Mouse (Mus musculus) bone marrow, adult 2 months (tissue): ENCODE results near the gene Uqcc1.

Source experiments
- CTCF ChIP-seq: fragments of 200-500 bp; IDR thresholded peaks from 2 replicates; pipeline ENCODE4 v1.5.1; 2011; ENCODE audit warnings: low read length, control low read depth; ENCODE audit not compliant: control insufficient read depth, insufficient read depth
- POLR2A ChIP-seq: fragments of 200-500 bp; IDR thresholded peaks from 2 replicates; pipeline ENCODE4 v1.6.1; 2011; ENCODE audit warnings: low read depth, mild to moderate bottlenecking, control low read depth, low read length, borderline replicate concordance; ENCODE audit not compliant: control insufficient read depth

GRCm38 (mm10) chr2:155868320-155868719, 61.8 kb downstream of the Uqcc1 start:
- no peak for TF ChIP-seq POLR2A
- no peak for TF ChIP-seq CTCF
